Mouse (Mus musculus) heart, adult 2 months (tissue): ENCODE measurements around the gene Riox1.

Experiments
- CTCF ChIP-seq: fragments of 200-600 bp; IDR thresholded peaks from 2 replicates; pipeline ENCODE4 v1.8.1; 2022; ENCODE audit warnings: antibody characterized with exemption, mild to moderate bottlenecking, moderate library complexity
- EP300 ChIP-seq: fragments of 200-500 bp; IDR thresholded peaks from 2 replicates; pipeline ENCODE4 v1.6.1; 2011; ENCODE audit warnings: low read depth, low read length, control low read depth; ENCODE audit not compliant: insufficient read depth
- POLR2A ChIP-seq: fragments of 200-500 bp; IDR thresholded peaks from 2 replicates; pipeline ENCODE4 v1.6.1; 2011; ENCODE audit warnings: mild to moderate bottlenecking, low read depth, low read length, control low read depth; ENCODE audit not compliant: insufficient read depth

GRCm38 (mm10) chr12:83939332-83939731, 11.1 kb upstream of the Riox1 start:
- TF ChIP-seq POLR2A (no peak), CTCF (no peak), EP300 (no peak)
